Mouse (Mus musculus): ENCODE results near the gene Gja5.

GRCm38 (mm10) chr3:96997770-96998169 is 93.3 kb downstream of the Gja5 start:
- TF ChIP-seq EP300 (IDR thresholded peaks at IDR 0.05) (no peak), CTCF (IDR thresholded peaks at IDR 0.05) (no peak)
